Mouse (Mus musculus) embryonic fibroblast, embryonic 13.5 days (primary cell): ENCODE results near the gene Cask. TPM values are rescaled to one million over a fixed set of nuclear protein-coding genes. Genes with fewer than 3 reads are reported as not detected.

Experiments
- H3K27ac ChIP-seq: 2 replicates; pipeline ENCODE4 v1.5.1; 2012; ENCODE audit warnings: low read length, control low read depth, inconsistent platforms; ENCODE audit not compliant: insufficient read depth
- H3K4me1 ChIP-seq: 2 replicates; pipeline ENCODE4 v1.6.1; 2011; ENCODE audit warnings: low read length; ENCODE audit not compliant: control insufficient read depth, insufficient read depth
- H3K4me3 ChIP-seq: 2 replicates; pipeline ENCODE4 v1.5.1; 2011; ENCODE audit warnings: mild to moderate bottlenecking, control low read depth, low read length; ENCODE audit not compliant: insufficient read depth
- CTCF ChIP-seq: IDR thresholded peaks from 2 replicates; pipeline ENCODE4 v1.5.1; 2011; ENCODE audit warnings: mild to moderate bottlenecking, control low read depth, low read length, moderate library complexity, borderline replicate concordance; ENCODE audit not compliant: insufficient read depth
- POLR2A ChIP-seq: IDR thresholded peaks from 2 replicates; pipeline ENCODE4 v1.6.1; 2011; ENCODE audit warnings: low read depth, mild to moderate bottlenecking, control low read depth, low read length, moderate library complexity
- polyA plus RNA-seq: library from polyadenylated mRNA; stranded (reverse); fragments of >200 nt; gene quantifications from 2 replicates; pipeline ENCODE4 v1.2.4, GENCODE M21; 2011; ENCODE audit warnings: low read depth; ENCODE audit not compliant: missing spikeins, insufficient read length

Gene Cask
- polyA plus RNA-seq, 1 experiment: 139 TPM

- Histone ChIP-seq H3K4me3 (no peak overlapping the region), H3K27ac (no peak overlapping the region), H3K4me1 (no peaks in the 10 kb centered on the region)
- TF ChIP-seq POLR2A (no peak), CTCF (no peak)
These were observed 164.6 kb downstream of the Cask start for GRCm38 (mm10) chrX:13686589-13686988.

GRCm38 (mm10) chrX:13681748-13682147 lies 169.4 kb downstream of the Cask start:
- TF ChIP-seq POLR2A (no peak), CTCF (no peak)
- H3K4me1 ChIP-seq: no peaks in the 10 kb centered on the region
- H3K4me3 ChIP-seq: no peak overlapping the region
- H3K27ac ChIP-seq: no peak overlapping the region

- H3K4me1 ChIP-seq: no peaks in the 10 kb centered on the region
- H3K27ac ChIP-seq: no peak overlapping the region
- TF ChIP-seq POLR2A (no peak), CTCF (no peak)
- no peak overlapping the region for H3K4me3 ChIP-seq
These were observed 178.2 kb downstream of the Cask start for GRCm38 (mm10) chrX:13673001-13673400.

- no peaks in the 10 kb centered on the region for H3K4me1 ChIP-seq
- H3K27ac ChIP-seq: no peak overlapping the region
- H3K4me3 ChIP-seq: no peak overlapping the region
- TF ChIP-seq POLR2A (no peak), CTCF (no peak)
These were observed 180.8 kb downstream of the Cask start for GRCm38 (mm10) chrX:13670342-13670741.

GRCm38 (mm10) chrX:13668867-13669266 lies 182.3 kb downstream of the Cask start:
- TF ChIP-seq CTCF (no peak), POLR2A (no peak)
- Histone ChIP-seq H3K4me1 (no peaks in the 10 kb centered on the region), H3K27ac (no peak overlapping the region), H3K4me3 (no peak overlapping the region)

GRCm38 (mm10) chrX:13661063-13661462 lies 190.1 kb downstream of the Cask start, which contains the start of gene Gpr82:
Gpr82 (plus strand) TSS chrX:13661363.
- H3K4me1 ChIP-seq: no peaks in the 10 kb centered on the region
- TF ChIP-seq POLR2A (no peak), CTCF (no peak)
- no peak within 1 kb of the TSS for H3K4me3 ChIP-seq
- H3K27ac ChIP-seq: no peak within 1 kb of the TSS

GRCm38 (mm10) chrX:13659201-13659890 lies 191.8 kb downstream of the Cask start:
- Histone ChIP-seq H3K4me1 (no peaks in the 10 kb centered on the region; the same call in 1 of the 2 replicates), H3K4me3 (no peak overlapping the region), H3K27ac (no peak overlapping the region)
- no peak for TF ChIP-seq POLR2A
- no peak for TF ChIP-seq CTCF

- Histone ChIP-seq H3K4me1 (no peaks in the 10 kb centered on the region; the same call in 1 of the 2 replicates), H3K27ac (no peak overlapping the region), H3K4me3 (no peak overlapping the region)
- TF ChIP-seq CTCF (no peak), POLR2A (no peak)
These were observed 192.5 kb downstream of the Cask start for GRCm38 (mm10) chrX:13658616-13659140.

GRCm38 (mm10) chrX:13656721-13657120 lies 194.4 kb downstream of the Cask start:
- Histone ChIP-seq H3K4me1 (no peaks in the 10 kb centered on the region; the same call in 1 of the 2 replicates), H3K4me3 (no peak overlapping the region), H3K27ac (no peak overlapping the region)
- TF ChIP-seq CTCF (no peak), POLR2A (no peak)

- Histone ChIP-seq H3K4me1 (no peaks in the 10 kb centered on the region; the same call in 1 of the 2 replicates), H3K4me3 (no peak overlapping the region), H3K27ac (no peak overlapping the region)
- TF ChIP-seq POLR2A (no peak), CTCF (no peak)
These were observed 195.3 kb downstream of the Cask start for GRCm38 (mm10) chrX:13655906-13656305.
